Mouse (Mus musculus): Measurements from ENCODE around the gene Klkb1.

DNA sequence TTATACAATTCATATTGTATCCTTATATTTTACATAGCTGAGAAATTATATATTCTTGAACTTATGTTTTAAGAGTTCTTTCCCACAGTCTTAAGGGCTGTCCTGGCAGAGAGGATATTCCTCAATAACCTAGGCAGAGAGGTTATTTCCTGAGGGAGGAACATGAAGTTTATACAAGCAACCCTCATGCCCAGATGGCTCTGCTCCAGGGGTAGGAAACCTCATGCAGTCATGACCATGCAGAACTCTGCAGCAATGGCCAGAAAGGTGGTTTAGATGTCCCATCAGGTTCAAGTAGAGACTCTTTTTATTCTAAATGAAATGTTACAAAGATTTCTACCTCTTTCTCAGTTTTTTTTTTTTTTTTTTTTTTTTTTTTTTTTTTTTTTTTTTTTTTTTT, 25.6 kb downstream of the Klkb1 start:
- TF ChIP-seq CTCF (IDR thresholded peaks at IDR 0.05; ENCODE audit: low read depth, low read length) (no peak), POLR2A (IDR thresholded peaks at IDR 0.05; ENCODE audit: borderline replicate concordance, low read depth, low read length) (no peak)

All from bone marrow macrophage, adult 2 months (primary cell).